ENCODE assay signal across 8 mouse cellular contexts in genomic region chr10:45577731-45578297, GRCm38 (mm10). TPM values are rescaled to one million over a fixed set of nuclear protein-coding genes. Genes with fewer than 3 reads are reported as not detected.
DNase-seq lines count a peak whose midpoint lies in the region; ATAC-seq and TF ChIP-seq lines count a peak whose summit lies in the region.

TSS of gene Hace1 (plus strand) at chr10:45577829.

- H3K4me1 ChIP-seq in E14TG2a.4 (replicated peaks; ENCODE audit: low read depth, low read length), result 0 out of 2 replicates have a peak, but pooled peaks cover 3% of the 10 kb centered on the region
- H3K4me1 ChIP-seq in forebrain, embryonic 12.5 days, result peaks cover 3% of the 10 kb centered on the region; the same call in 1 of the 2 replicates
- no peaks in the 10 kb centered on the region for H3K4me1 ChIP-seq in heart, postnatal 0 days (ENCODE audit: control insufficient read depth, insufficient read depth)
- peaks cover 21 to 23% of the 10 kb centered on the region in 2 experiments for H3K4me1 ChIP-seq in liver, embryonic 14.5 days (replicated peaks; ENCODE audit: control insufficient read depth in 2 of 2, insufficient read depth in 2 of 2, low read length in 1 of 2)
- no peaks in the 10 kb centered on the region for H3K4me1 ChIP-seq in stomach, embryonic 15.5 days

- no peak for TF ChIP-seq CTCF in E14TG2a.4 (conservative IDR thresholded peaks at IDR 0.05; ENCODE audit: low read length)
- no peak for TF ChIP-seq CTCF in heart, postnatal 0 days (IDR thresholded peaks at IDR 0.05; ENCODE audit: low read depth)
- no peak for TF ChIP-seq CTCF in liver, embryonic 14.5 days (IDR thresholded peaks at IDR 0.05; ENCODE audit: low read depth)

- TF ChIP-seq EP300 in heart, postnatal 0 days (IDR thresholded peaks at IDR 0.05; ENCODE audit: low read depth), result no peak
- no peak for TF ChIP-seq EP300 in liver, embryonic 14.5 days (IDR thresholded peaks at IDR 0.05; ENCODE audit: low read depth)

- H3K9me3 ChIP-seq in E14TG2a.4 (ENCODE audit: low read length), result no peaks in the 10 kb centered on the region
- no peaks in the 10 kb centered on the region for H3K9me3 ChIP-seq in forebrain, embryonic 12.5 days
- H3K9me3 ChIP-seq in heart, postnatal 0 days (replicated peaks; ENCODE audit: control insufficient read depth, low read length), result no peaks in the 10 kb centered on the region
- H3K9me3 ChIP-seq in liver, embryonic 14.5 days (ENCODE audit: control insufficient read depth, low read length), result no peaks in the 10 kb centered on the region
- H3K9me3 ChIP-seq in stomach, embryonic 15.5 days, result no peaks in the 10 kb centered on the region

- H3K27ac ChIP-seq in forebrain, embryonic 12.5 days, result peak within 1 kb of the TSS; percentile 98
- peak within 1 kb of the TSS; percentile 83 for H3K27ac ChIP-seq in heart, postnatal 0 days (ENCODE audit: low read depth)
- peak within 1 kb of the TSS; percentile 66 for H3K27ac ChIP-seq in liver, embryonic 14.5 days
- H3K27ac ChIP-seq in stomach, embryonic 15.5 days, result peak within 1 kb of the TSS; percentile 93

- peak within 1 kb of the TSS; percentile 88 for H3K4me3 ChIP-seq in E14TG2a.4 (replicated peaks; ENCODE audit: low read length)
- peak within 1 kb of the TSS; percentile 86 for H3K4me3 ChIP-seq in forebrain, embryonic 12.5 days (replicated peaks)
- H3K4me3 ChIP-seq in heart, postnatal 0 days (ENCODE audit: low read depth, low read length), result peak within 1 kb of the TSS; percentile 89
- H3K4me3 ChIP-seq in liver, embryonic 14.5 days (ENCODE audit: insufficient read depth in 1 of 2, low read depth in 2 of 2, low read length in 2 of 2), result peak within 1 kb of the TSS; percentile 81 to 94
- H3K4me3 ChIP-seq in stomach, embryonic 15.5 days (replicated peaks), result peak within 1 kb of the TSS; percentile 88

- H3K9ac ChIP-seq in forebrain, embryonic 12.5 days, result peak within 1 kb of the TSS; percentile 86
- peak within 1 kb of the TSS; percentile 66 for H3K9ac ChIP-seq in heart, postnatal 0 days (replicated peaks; ENCODE audit: low read depth, low read length)
- peak within 1 kb of the TSS; percentile 89 for H3K9ac ChIP-seq in liver, embryonic 14.5 days (replicated peaks)
- H3K9ac ChIP-seq in stomach, embryonic 15.5 days, result peak within 1 kb of the TSS; percentile 67

- H3K4me2 ChIP-seq in forebrain, embryonic 12.5 days, result peak within 1 kb of the TSS; percentile 67
- H3K4me2 ChIP-seq in heart, postnatal 0 days (ENCODE audit: low read depth, low read length), result peak within 1 kb of the TSS; percentile 84
- H3K4me2 ChIP-seq in liver, embryonic 14.5 days (ENCODE audit: low read depth), result peak within 1 kb of the TSS; percentile 67
- H3K4me2 ChIP-seq in stomach, embryonic 15.5 days, result peak within 1 kb of the TSS; percentile 69

- no peaks in the 10 kb centered on the region for H3K27me3 ChIP-seq in E14TG2a.4 (ENCODE audit: insufficient read depth, low read length)
- no peaks in the 10 kb centered on the region for H3K27me3 ChIP-seq in forebrain, embryonic 12.5 days
- H3K27me3 ChIP-seq in heart, postnatal 0 days (ENCODE audit: control insufficient read depth, insufficient read depth, low read length), result no peaks in the 10 kb centered on the region
- H3K27me3 ChIP-seq in liver, embryonic 14.5 days (ENCODE audit: control insufficient read depth, insufficient read depth, low read length), result no peaks in the 10 kb centered on the region
- H3K27me3 ChIP-seq in stomach, embryonic 15.5 days (replicated peaks), result no peaks in the 10 kb centered on the region

- WGBS in forebrain, embryonic 12.5 days, result under 1% methylated on average over 49 of the region's 79 CpGs
- WGBS in heart, postnatal 0 days, result under 1% methylated on average over 42 of the region's 79 CpGs
- WGBS in liver, embryonic 14.5 days (ENCODE audit: insufficient replicate concordance), result 1% methylated on average over 71 of the region's 79 CpGs
- under 1% methylated on average over 65 of the region's 79 CpGs for WGBS in stomach, embryonic 15.5 days

- peak; percentile 97 for ATAC-seq in forebrain, embryonic 12.5 days (ENCODE audit: low FRiP score)
- peak; percentile 94 for ATAC-seq in heart, postnatal 0 days (ENCODE audit: insufficient read depth, low read depth)
- ATAC-seq in liver, embryonic 14.5 days (ENCODE audit: insufficient read depth), result peak; percentile 89
- ATAC-seq in stomach, embryonic 15.5 days (ENCODE audit: insufficient read depth, low FRiP score, low read depth), result peak; percentile 95

- no peaks in the 10 kb centered on the region for H3K36me3 ChIP-seq in E14TG2a.4 (ENCODE audit: insufficient read depth, low read length)
- H3K36me3 ChIP-seq in forebrain, embryonic 12.5 days (replicated peaks), result no peaks in the 10 kb centered on the region
- no peaks in the 10 kb centered on the region for H3K36me3 ChIP-seq in heart, postnatal 0 days (replicated peaks; ENCODE audit: control insufficient read depth, insufficient read depth, low read length)
- H3K36me3 ChIP-seq in liver, embryonic 14.5 days (replicated peaks; ENCODE audit: control insufficient read depth, insufficient read depth, low read depth), result no peaks in the 10 kb centered on the region; the same call in 1 of the 2 replicates
- H3K36me3 ChIP-seq in stomach, embryonic 15.5 days, result no peaks in the 10 kb centered on the region

- peak; percentile 79 for DNase-seq in c-Kit-positive CD71-positive TER-119-positive erythroid progenitor cells, embryonic 14.5 days (ENCODE audit: low spot score)
- DNase-seq in heart, postnatal 0 days (ENCODE audit: low spot score), result peak; percentile 83
- DNase-seq in kidney, postnatal 36 days, result peak; percentile 81 to 91
- peak; percentile 74 to 78 (median 74) for DNase-seq in liver, embryonic 14.5 days (ENCODE audit: low read depth in 3 of 3, low spot score in 3 of 3)
- peak; percentile 91 for DNase-seq in neural tube, embryonic 10.5 days (ENCODE audit: extremely low spot score, low spot score)

RNA-seq across cellular contexts. Expression of gene Hace1, which starts in this region (rescaled TPM):
- 22.7 and 24.8 TPM in 2 replicates for polyA plus RNA-seq in forebrain, embryonic 12.5 days (2016; fragmentation: Nextera tagmentation; extraction: Ambion mirVana)
- total RNA-seq in heart, postnatal 0 days (2014; rRNA removed; ENCODE audit: low replicate concordance), result 8.5 and 22.6 TPM in 2 replicates
- 5.7 and 6.8 TPM in 2 replicates for polyA plus RNA-seq in heart, postnatal 0 days (2015; fragmentation: Nextera tagmentation; extraction: Ambion mirVana)
- polyA plus RNA-seq in liver, embryonic 14.5 days (2012; rRNA removed), result 20.7 and 32.8 TPM in 2 replicates
- 46.3 and 51.1 TPM in 2 replicates for polyA plus RNA-seq in liver, embryonic 14.5 days (2014; fragmentation: Nextera tagmentation; extraction: Ambion mirVana)
- polyA plus RNA-seq in stomach, embryonic 15.5 days (2015; fragmentation: Nextera tagmentation; extraction: Ambion mirVana), result 17.3 and 17.9 TPM in 2 replicates

Comparison
In these comparisons a context has a peak if more than half of its experiments do, and no peak if none do; other contexts are left out.
1. Peak in every context shown above with its lines: DNase-seq, ATAC-seq, H3K4me3 ChIP-seq and H3K27ac ChIP-seq.